Mouse (Mus musculus): ENCODE measurements around the gene Prim1. TPM values are rescaled to one million over a fixed set of nuclear protein-coding genes. Genes with fewer than 3 reads are reported as not detected.

The Prim1 gene
- polyA plus RNA-seq, 1 experiment from 2014 or later, result 9.3 TPM

GRCm38 (mm10) chr10:128040293-128040692 lies 25.3 kb downstream of the Prim1 start:
- Histone ChIP-seq H3K4me2 (replicated peaks; ENCODE audit: low read depth, low read length) (no peak overlapping the region), H3K9ac (replicated peaks; ENCODE audit: low read depth) (no peak overlapping the region), H3K4me1 (ENCODE audit: insufficient read depth, low read depth, low read length) (peaks cover 13% of the 10 kb centered on the region; the same call in 1 of the 2 replicates), H3K27ac (ENCODE audit: low read length) (no peak overlapping the region), H3K4me3 (ENCODE audit: low read depth, low read length) (no peak overlapping the region), H3K36me3 (ENCODE audit: insufficient read depth, low read length) (peaks cover 18% of the 10 kb centered on the region; the same call in 1 of the 2 replicates), H3K9me3 (ENCODE audit: low read length) (no peaks in the 10 kb centered on the region), H3K27me3 (replicated peaks; ENCODE audit: insufficient read depth, low read length) (no peaks in the 10 kb centered on the region)
- DNase-seq (ENCODE audit: low spot score) (no peak), ATAC-seq (no peak)
- TF ChIP-seq EP300 (IDR thresholded peaks at IDR 0.05) (no peak), CTCF (IDR thresholded peaks at IDR 0.05) (no peak)
- WGBS, result 87% methylated on average over 5 of the region's 5 CpGs

- TF ChIP-seq EP300 (IDR thresholded peaks at IDR 0.05), result no peak
- no peaks in the 10 kb centered on the region for H3K9me3 ChIP-seq (ENCODE audit: low read length)
- ATAC-seq (no peak), DNase-seq (ENCODE audit: low spot score) (no peak)
- no peaks in the 10 kb centered on the region for H3K27me3 ChIP-seq (replicated peaks; ENCODE audit: insufficient read depth, low read length)
- WGBS, result 66% methylated on average over 4 of the region's 4 CpGs
- no peak overlapping the region for H3K4me3 ChIP-seq (ENCODE audit: low read depth, low read length)
- H3K4me1 ChIP-seq (ENCODE audit: insufficient read depth, low read depth, low read length), result peaks cover 13% of the 10 kb centered on the region; the same call in 1 of the 2 replicates
- no peak overlapping the region for H3K9ac ChIP-seq (replicated peaks; ENCODE audit: low read depth)
- peaks cover 24% of the 10 kb centered on the region; the same call in 1 of the 2 replicates for H3K36me3 ChIP-seq (ENCODE audit: insufficient read depth, low read length)
- no peak overlapping the region for H3K4me2 ChIP-seq (replicated peaks; ENCODE audit: low read depth, low read length)
- no peak overlapping the region for H3K27ac ChIP-seq (ENCODE audit: low read length)
Measured at GRCm38 (mm10) chr10:128041636-128042035, 26.7 kb downstream of the Prim1 start.

- no peak overlapping the region for H3K27ac ChIP-seq (ENCODE audit: low read length)
- WGBS, result 89% methylated on average over 3 of the region's 3 CpGs
- no peak overlapping the region for H3K4me2 ChIP-seq (replicated peaks; ENCODE audit: low read depth, low read length)
- no peak overlapping the region for H3K4me3 ChIP-seq (ENCODE audit: low read depth, low read length)
- peaks cover 8% of the 10 kb centered on the region; the same call in 1 of the 2 replicates for H3K4me1 ChIP-seq (ENCODE audit: insufficient read depth, low read depth, low read length)
- no peak overlapping the region for H3K9ac ChIP-seq (replicated peaks; ENCODE audit: low read depth)
- ATAC-seq (no peak), DNase-seq (ENCODE audit: low spot score) (no peak)
- H3K36me3 ChIP-seq (ENCODE audit: insufficient read depth, low read length), result peaks cover 27% of the 10 kb centered on the region; the same call in 1 of the 2 replicates
- H3K9me3 ChIP-seq (ENCODE audit: low read length), result no peaks in the 10 kb centered on the region
- H3K27me3 ChIP-seq (replicated peaks; ENCODE audit: insufficient read depth, low read length), result no peaks in the 10 kb centered on the region
- TF ChIP-seq CTCF (IDR thresholded peaks at IDR 0.05) (no peak), EP300 (IDR thresholded peaks at IDR 0.05) (no peak)
Measured at GRCm38 (mm10) chr10:128042466-128042865, 27.5 kb downstream of the Prim1 start.

DNA sequence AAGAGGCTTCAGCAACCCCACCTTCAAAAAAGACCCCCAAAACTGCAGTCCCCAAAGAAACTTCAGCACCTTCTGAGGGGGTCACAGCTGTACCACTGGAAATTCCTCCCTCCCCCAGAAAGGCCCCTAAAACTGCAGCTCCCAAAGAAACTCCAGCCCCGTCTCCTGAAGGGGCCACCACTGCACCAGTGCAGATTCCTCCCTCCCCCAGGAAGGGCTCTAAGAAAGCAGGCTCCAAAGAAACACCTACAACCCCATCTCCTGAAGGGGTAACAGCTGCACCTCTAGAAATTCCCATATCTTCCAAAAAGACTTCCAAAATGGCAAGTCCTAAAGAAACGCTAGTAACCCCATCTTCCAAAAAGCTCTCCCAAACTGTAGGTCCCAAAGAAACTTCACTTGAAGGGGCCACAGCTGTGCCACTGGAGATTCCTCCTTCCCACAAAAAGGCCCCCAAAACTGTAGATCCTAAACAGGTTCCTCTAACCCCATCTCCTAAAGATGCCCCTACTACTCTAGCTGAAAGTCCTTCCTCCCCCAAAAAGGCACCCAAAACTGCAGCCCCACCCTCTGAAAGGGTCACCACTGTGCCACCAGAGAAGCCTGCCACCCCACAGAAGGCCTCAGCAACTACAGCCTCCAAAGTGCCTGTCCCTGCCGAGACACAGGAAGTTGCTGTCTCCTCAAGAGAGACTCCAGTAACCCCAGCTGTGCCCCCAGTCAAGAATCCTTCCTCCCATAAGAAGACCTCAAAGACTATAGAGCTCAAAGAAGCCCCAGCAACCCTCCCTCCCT lies 28.3 kb downstream of the Prim1 start:
- no peaks in the 10 kb centered on the region for H3K27me3 ChIP-seq (replicated peaks; ENCODE audit: insufficient read depth, low read length)
- H3K4me2 ChIP-seq (replicated peaks; ENCODE audit: low read depth, low read length), result no peak overlapping the region
- ATAC-seq (no peak), DNase-seq (ENCODE audit: low spot score) (no peak)
- H3K4me1 ChIP-seq (ENCODE audit: insufficient read depth, low read depth, low read length), result peaks cover 7% of the 10 kb centered on the region; the same call in 1 of the 2 replicates
- H3K9ac ChIP-seq (replicated peaks; ENCODE audit: low read depth), result no peak overlapping the region
- no peak overlapping the region for H3K27ac ChIP-seq (ENCODE audit: low read length)
- no peak for TF ChIP-seq EP300 (IDR thresholded peaks at IDR 0.05)
- no peak for TF ChIP-seq CTCF (IDR thresholded peaks at IDR 0.05)
- H3K4me3 ChIP-seq (ENCODE audit: low read depth, low read length), result no peak overlapping the region
- H3K36me3 ChIP-seq (ENCODE audit: insufficient read depth, low read length), result peaks cover 31% of the 10 kb centered on the region; the same call in 1 of the 2 replicates
- no peaks in the 10 kb centered on the region for H3K9me3 ChIP-seq (ENCODE audit: low read length)
- WGBS, result 54% methylated on average over 3 of the region's 3 CpGs

GRCm38 (mm10) chr10:128048157-128048556 lies 33.2 kb downstream of the Prim1 start:
- 97% methylated on average over 8 of the region's 8 CpGs for WGBS
- H3K4me3 ChIP-seq (ENCODE audit: low read depth, low read length), result no peak overlapping the region
- DNase-seq (ENCODE audit: low spot score), result no peak
- no peak overlapping the region for H3K4me2 ChIP-seq (replicated peaks; ENCODE audit: low read depth, low read length)
- H3K27me3 ChIP-seq (replicated peaks; ENCODE audit: insufficient read depth, low read length), result no peaks in the 10 kb centered on the region
- H3K27ac ChIP-seq (ENCODE audit: low read length), result no peak overlapping the region
- H3K36me3 ChIP-seq (ENCODE audit: insufficient read depth, low read length), result peaks cover 38% of the 10 kb centered on the region; the same call in 1 of the 2 replicates
- TF ChIP-seq CTCF (IDR thresholded peaks at IDR 0.05) (no peak), EP300 (IDR thresholded peaks at IDR 0.05) (no peak)
- H3K4me1 ChIP-seq (ENCODE audit: insufficient read depth, low read depth, low read length), result no peaks in the 10 kb centered on the region
- no peaks in the 10 kb centered on the region for H3K9me3 ChIP-seq (ENCODE audit: low read length)
- ATAC-seq, result no peak
- H3K9ac ChIP-seq (replicated peaks; ENCODE audit: low read depth), result no peak overlapping the region

DNA sequence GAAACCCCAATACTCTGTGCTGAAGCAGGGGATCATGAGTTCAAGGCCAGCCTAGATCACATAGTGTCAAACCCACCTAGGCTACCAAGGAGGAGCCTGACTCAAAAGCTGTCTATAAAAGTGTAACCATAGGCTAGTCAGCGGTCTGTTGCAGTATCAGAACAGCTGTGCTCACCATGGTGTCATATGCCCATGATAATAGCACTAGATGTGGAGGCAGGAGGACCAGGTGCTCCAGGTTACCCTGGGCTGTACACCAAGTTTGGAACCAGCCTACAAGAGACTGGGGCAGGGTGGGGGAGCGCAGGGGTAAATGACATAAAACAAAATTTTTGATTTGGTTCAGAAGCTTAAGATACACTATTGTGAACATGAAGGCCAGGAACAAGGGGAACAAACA lies 34.8 kb downstream of the Prim1 start:
- WGBS, result 100% methylated on average over 2 of the region's 2 CpGs

More for the DNA sequence above, 34.8 kb downstream of the Prim1 start:
- DNase-seq (ENCODE audit: low spot score) (no peak), ATAC-seq (no peak)
- Histone ChIP-seq H3K27ac (ENCODE audit: low read length) (no peak overlapping the region), H3K4me1 (ENCODE audit: insufficient read depth, low read depth, low read length) (no peaks in the 10 kb centered on the region), H3K9ac (replicated peaks; ENCODE audit: low read depth) (no peak overlapping the region), H3K4me2 (replicated peaks; ENCODE audit: low read depth, low read length) (no peak overlapping the region), H3K4me3 (ENCODE audit: low read depth, low read length) (no peak overlapping the region), H3K36me3 (ENCODE audit: insufficient read depth, low read length) (peaks cover 33% of the 10 kb centered on the region; the same call in 1 of the 2 replicates), H3K9me3 (ENCODE audit: low read length) (no peaks in the 10 kb centered on the region), H3K27me3 (replicated peaks; ENCODE audit: insufficient read depth, low read length) (no peaks in the 10 kb centered on the region)
- no peak for TF ChIP-seq EP300 (IDR thresholded peaks at IDR 0.05)
- no peak for TF ChIP-seq CTCF (IDR thresholded peaks at IDR 0.05)

All from lung, postnatal 0 days (tissue).